Mouse (Mus musculus): ENCODE results near the gene H2al1g. TPM values are rescaled to one million over a fixed set of nuclear protein-coding genes. Genes with fewer than 3 reads are reported as not detected.
"Not testable (repeated sequence)": the region's sequence is repeated elsewhere in the genome, so short reads cannot be mapped to it uniquely, and the experiment has no call there.

Gene H2al1g
- polyA plus RNA-seq, 1 experiment from 2014 or later, result not detected

DNA sequence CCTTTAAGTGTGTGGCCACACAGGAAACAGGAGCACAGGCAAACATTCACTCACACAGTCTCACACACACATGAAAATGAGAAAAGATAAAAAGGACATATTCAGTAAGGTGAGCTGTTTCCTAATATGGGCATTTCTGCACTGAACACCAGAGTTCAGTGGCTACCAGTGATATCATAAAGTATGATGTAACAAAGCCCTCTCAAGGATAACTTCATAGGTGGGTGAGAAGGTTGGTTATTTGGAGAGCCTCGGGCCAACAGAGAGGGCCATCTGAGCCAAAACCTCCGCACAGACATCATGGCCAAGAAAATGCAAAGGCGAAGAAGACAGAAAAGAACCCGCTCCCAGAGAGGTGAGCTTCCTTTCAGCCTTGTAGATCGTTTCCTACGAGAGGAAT, 3.2 kb upstream of the H2al1g start, which contains the start of gene H2al1f:
TSS of gene H2al1f (plus strand) at position 301 of the 400 bp plus-strand sequence.
- H3K4me2 ChIP-seq; H3K4me3 ChIP-seq (replicated peaks); ATAC-seq (ENCODE audit: insufficient read depth, low FRiP score, low read depth); H3K27ac ChIP-seq; H3K27me3 ChIP-seq (replicated peaks); H3K9me3 ChIP-seq; H3K36me3 ChIP-seq; H3K4me1 ChIP-seq; H3K9ac ChIP-seq: not testable (repeated sequence)
- WGBS, result no CpG with 5 or more reads among the region's 6 CpGs

DNA sequence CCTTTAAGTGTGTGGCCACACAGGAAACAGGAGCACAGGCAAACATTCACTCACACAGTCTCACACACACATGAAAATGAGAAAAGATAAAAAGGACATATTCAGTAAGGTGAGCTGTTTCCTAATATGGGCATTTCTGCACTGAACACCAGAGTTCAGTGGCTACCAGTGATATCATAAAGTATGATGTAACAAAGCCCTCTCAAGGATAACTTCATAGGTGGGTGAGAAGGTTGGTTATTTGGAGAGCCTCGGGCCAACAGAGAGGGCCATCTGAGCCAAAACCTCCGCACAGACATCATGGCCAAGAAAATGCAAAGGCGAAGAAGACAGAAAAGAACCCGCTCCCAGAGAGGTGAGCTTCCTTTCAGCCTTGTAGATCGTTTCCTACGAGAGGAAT, 3.1 kb downstream of the H2al1g start, which contains the start of gene H2al1h:
TSS of gene H2al1h (plus strand) at position 301 of the 400 bp plus-strand sequence.
- not testable (repeated sequence) for ATAC-seq (ENCODE audit: insufficient read depth, low FRiP score, low read depth)

DNA sequence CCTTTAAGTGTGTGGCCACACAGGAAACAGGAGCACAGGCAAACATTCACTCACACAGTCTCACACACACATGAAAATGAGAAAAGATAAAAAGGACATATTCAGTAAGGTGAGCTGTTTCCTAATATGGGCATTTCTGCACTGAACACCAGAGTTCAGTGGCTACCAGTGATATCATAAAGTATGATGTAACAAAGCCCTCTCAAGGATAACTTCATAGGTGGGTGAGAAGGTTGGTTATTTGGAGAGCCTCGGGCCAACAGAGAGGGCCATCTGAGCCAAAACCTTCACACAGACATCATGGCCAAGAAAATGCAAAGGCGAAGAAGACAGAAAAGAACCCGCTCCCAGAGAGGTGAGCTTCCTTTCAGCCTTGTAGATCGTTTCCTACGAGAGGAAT, 6.3 kb downstream of the H2al1g start, which contains the start of gene H2al1i:
TSS of gene H2al1i (plus strand) at position 301 of the 400 bp plus-strand sequence.
- not testable (repeated sequence) for H3K4me2 ChIP-seq; H3K27me3 ChIP-seq (replicated peaks); ATAC-seq (ENCODE audit: insufficient read depth, low FRiP score, low read depth); H3K36me3 ChIP-seq; H3K27ac ChIP-seq; H3K4me1 ChIP-seq; H3K9ac ChIP-seq; H3K9me3 ChIP-seq; H3K4me3 ChIP-seq (replicated peaks)
- WGBS, result 87% methylated on average over 2 of the region's 5 CpGs

More for the DNA sequence above, 3.1 kb downstream of the H2al1g start, which contains the start of gene H2al1h:
- H3K9ac ChIP-seq; H3K9me3 ChIP-seq; H3K36me3 ChIP-seq; H3K27me3 ChIP-seq (replicated peaks); H3K4me1 ChIP-seq; H3K27ac ChIP-seq; H3K4me2 ChIP-seq; H3K4me3 ChIP-seq (replicated peaks): not testable (repeated sequence)
- WGBS, result no CpG with 5 or more reads among the region's 6 CpGs

DNA sequence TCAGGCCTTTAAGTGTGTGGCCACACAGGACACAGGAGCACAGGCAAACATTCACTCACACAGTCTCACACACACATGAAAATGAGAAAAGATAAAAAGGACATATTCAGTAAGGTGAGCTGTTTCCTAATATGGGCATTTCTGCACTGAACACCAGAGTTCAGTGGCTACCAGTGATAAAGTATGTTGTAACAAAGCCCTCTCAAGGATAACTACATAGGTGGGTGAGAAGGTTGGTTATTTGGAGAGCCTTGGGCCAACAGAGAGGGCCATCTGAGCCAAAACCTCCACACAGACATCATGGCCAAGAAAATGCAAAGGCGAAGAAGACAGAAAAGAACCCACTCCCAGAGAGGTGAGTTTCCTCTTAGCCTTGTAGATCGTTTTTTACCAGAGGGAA, 9.5 kb downstream of the H2al1g start, which contains the start of gene H2al1j:
TSS of gene H2al1j (plus strand) at position 301 of the 400 bp plus-strand sequence.
- not testable (repeated sequence) for H3K4me1 ChIP-seq; H3K4me2 ChIP-seq; H3K27ac ChIP-seq; H3K4me3 ChIP-seq (replicated peaks); ATAC-seq (ENCODE audit: insufficient read depth, low FRiP score, low read depth); H3K27me3 ChIP-seq (replicated peaks); H3K9ac ChIP-seq; H3K36me3 ChIP-seq; H3K9me3 ChIP-seq
- 83% methylated on average over 2 of the region's 2 CpGs for WGBS

DNA sequence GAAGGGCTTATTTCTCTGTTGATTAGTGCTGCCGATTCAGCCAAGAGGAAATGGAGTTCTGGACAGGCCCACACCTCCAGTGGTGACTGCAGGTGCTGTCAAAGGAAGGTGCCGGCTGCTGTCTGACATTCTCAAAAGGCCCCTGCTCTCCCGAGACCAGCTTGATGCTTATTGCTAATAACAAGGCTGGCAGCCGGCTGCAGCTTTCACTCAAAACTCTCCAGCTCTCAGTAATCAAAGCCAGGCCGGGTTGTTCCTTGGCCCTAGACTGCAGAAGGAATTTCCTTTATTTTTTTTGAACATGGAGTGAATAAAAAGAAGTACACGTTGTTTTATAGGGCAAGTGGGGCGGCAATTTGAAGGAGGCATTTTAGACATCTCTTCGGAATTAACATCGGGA, 27.7 kb downstream of the H2al1g start:
- Histone ChIP-seq H3K4me1 (no peaks in the 10 kb centered on the region), H3K27me3 (replicated peaks) (no peaks in the 10 kb centered on the region), H3K9me3 (no peaks in the 10 kb centered on the region), H3K9ac (no peak overlapping the region), H3K36me3 (no peaks in the 10 kb centered on the region), H3K4me2 (no peak overlapping the region), H3K4me3 (replicated peaks) (no peak overlapping the region), H3K27ac (no peak overlapping the region)
- no peak for ATAC-seq (ENCODE audit: insufficient read depth, low FRiP score, low read depth)
- WGBS, result 69% methylated on average over 9 of the region's 9 CpGs

DNA sequence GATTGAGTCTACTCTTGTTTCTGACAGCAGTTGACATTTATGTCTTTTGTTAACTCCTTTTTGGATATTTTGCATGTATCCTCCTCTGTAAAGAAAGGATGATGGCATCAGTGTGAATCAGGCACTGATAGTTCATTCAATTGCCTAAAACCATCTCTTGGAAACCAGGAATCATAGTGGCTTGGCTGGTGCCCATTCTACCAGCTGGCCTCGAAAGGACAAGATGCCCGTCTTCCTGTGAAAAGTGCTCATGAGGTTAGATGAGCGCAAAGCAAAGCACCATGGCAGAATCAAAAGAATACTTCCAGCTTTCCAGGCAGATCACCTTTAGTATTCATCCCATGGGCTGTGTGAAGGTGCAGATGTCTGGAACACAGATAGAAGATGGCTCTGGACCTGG, 28.7 kb downstream of the H2al1g start:
- Histone ChIP-seq H3K4me1 (no peaks in the 10 kb centered on the region), H3K4me2 (no peak overlapping the region), H3K9ac (no peak overlapping the region), H3K4me3 (replicated peaks) (no peak overlapping the region), H3K9me3 (no peaks in the 10 kb centered on the region), H3K27me3 (replicated peaks) (no peaks in the 10 kb centered on the region), H3K36me3 (no peaks in the 10 kb centered on the region), H3K27ac (no peak overlapping the region)
- ATAC-seq (ENCODE audit: insufficient read depth, low FRiP score, low read depth), result no peak
- WGBS, result 87% methylated on average over 3 of the region's 3 CpGs

DNA sequence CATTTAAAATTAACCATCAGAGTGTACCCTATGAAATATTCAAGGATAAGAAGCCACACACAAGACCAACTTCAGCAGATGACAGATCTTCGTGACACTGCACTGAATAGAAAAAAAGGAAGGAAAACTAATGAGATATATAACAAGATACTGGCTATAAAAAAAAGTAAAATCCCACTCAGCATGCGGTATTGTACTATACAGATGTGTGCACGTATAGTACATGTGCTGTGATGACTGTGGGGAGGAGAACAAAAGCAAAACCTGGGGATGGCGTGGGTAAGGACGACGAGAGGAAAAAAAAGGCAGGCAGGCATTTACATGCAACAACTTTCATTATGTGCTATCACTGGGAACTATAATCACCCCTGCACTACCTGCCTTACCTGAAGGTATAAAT, 42.8 kb downstream of the H2al1g start:
- H3K27me3 ChIP-seq (replicated peaks), result no peaks in the 10 kb centered on the region
- H3K4me1 ChIP-seq, result no peaks in the 10 kb centered on the region
- H3K4me2 ChIP-seq, result no peak overlapping the region
- H3K9me3 ChIP-seq, result no peaks in the 10 kb centered on the region
- no peak overlapping the region for H3K4me3 ChIP-seq (replicated peaks)
- no peaks in the 10 kb centered on the region for H3K36me3 ChIP-seq
- no peak overlapping the region for H3K27ac ChIP-seq
- no peak overlapping the region for H3K9ac ChIP-seq
- ATAC-seq (ENCODE audit: insufficient read depth, low FRiP score, low read depth), result no peak
- 75% methylated on average over 6 of the region's 6 CpGs for WGBS

DNA sequence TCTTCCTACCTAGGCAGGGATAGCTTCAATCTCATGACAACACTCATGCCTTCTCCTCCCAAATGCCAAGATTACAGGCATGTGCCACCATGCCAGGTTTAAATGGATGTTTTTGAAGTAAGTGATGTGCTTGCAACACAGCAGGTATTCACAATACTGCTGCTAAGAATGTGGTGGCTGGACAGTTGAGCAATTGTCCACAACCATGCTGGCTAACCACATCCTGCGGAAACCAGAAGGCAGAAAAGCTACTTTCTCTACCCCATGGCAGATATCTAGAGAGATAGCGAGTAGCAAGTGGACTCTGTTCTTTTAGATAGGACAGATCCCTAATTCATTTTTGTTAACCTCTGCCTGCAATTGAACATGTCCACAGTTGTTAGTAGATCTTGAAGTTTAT, 43.2 kb downstream of the H2al1g start:
- WGBS, result 89% methylated on average over 2 of the region's 2 CpGs

DNA sequence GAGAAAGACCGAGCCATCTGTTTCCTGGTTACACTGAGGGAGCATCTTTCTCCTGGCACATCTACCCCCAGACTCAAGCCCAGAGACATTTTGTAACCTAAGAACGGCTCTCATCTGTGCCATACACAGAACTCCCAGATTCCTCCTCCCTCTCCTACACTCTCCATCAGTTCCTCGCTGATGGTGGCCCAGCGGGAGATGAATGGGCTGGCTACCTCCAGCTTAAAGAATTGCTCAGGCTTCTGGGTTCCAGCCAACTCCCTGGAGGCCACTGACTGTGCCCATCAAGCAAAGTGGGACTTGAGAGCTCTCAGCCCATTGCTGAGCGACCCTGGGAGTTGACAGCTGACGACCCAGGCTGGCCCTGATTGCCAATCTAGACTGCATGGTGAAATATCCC, 45.8 kb downstream of the H2al1g start:
- no peak overlapping the region for H3K4me3 ChIP-seq (replicated peaks)
- H3K27ac ChIP-seq, result no peak overlapping the region
- 0 out of 2 replicates have a peak, but pooled peaks cover 3% of the 10 kb centered on the region for H3K27me3 ChIP-seq (replicated peaks)
- H3K9me3 ChIP-seq, result no peaks in the 10 kb centered on the region
- WGBS, result 64% methylated on average over 6 of the region's 6 CpGs
- H3K4me2 ChIP-seq, result no peak overlapping the region
- no peaks in the 10 kb centered on the region for H3K4me1 ChIP-seq
- no peak overlapping the region for H3K9ac ChIP-seq
- no peak for ATAC-seq (ENCODE audit: insufficient read depth, low FRiP score, low read depth)
- no peaks in the 10 kb centered on the region for H3K36me3 ChIP-seq

More for the DNA sequence above, 43.2 kb downstream of the H2al1g start:
- H3K27ac ChIP-seq, result no peak overlapping the region
- no peak overlapping the region for H3K4me2 ChIP-seq
- no peaks in the 10 kb centered on the region for H3K27me3 ChIP-seq (replicated peaks)
- no peak overlapping the region for H3K4me3 ChIP-seq (replicated peaks)
- no peaks in the 10 kb centered on the region for H3K36me3 ChIP-seq
- no peaks in the 10 kb centered on the region for H3K4me1 ChIP-seq
- no peak overlapping the region for H3K9ac ChIP-seq
- no peaks in the 10 kb centered on the region for H3K9me3 ChIP-seq
- ATAC-seq (ENCODE audit: insufficient read depth, low FRiP score, low read depth), result no peak

DNA sequence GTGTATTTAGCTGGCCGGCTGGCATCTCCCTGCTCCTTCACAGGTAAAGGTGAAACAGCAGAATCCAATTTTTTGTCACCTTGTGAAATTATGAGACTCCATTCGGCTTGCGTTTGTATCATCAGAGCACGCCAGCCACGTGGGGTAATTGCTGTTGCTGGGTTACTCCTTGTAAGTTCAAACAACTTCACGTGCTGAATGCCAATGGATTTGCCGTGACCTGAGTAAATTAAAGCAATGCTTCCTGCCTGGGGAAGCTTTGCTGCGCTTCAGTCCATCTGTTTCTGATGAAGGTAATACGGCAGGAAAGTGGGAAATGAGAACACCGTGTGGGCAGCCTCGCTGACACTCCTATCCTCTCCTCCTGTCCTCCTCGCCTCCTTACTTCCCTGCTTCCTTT, 47.1 kb downstream of the H2al1g start:
- Histone ChIP-seq H3K4me2 (no peak overlapping the region), H3K27me3 (replicated peaks) (0 out of 2 replicates have a peak, but pooled peaks cover 3% of the 10 kb centered on the region), H3K4me1 (no peaks in the 10 kb centered on the region), H3K36me3 (no peaks in the 10 kb centered on the region), H3K4me3 (replicated peaks) (no peak overlapping the region), H3K27ac (no peak overlapping the region), H3K9ac (no peak overlapping the region), H3K9me3 (no peaks in the 10 kb centered on the region)
- ATAC-seq (ENCODE audit: insufficient read depth, low FRiP score, low read depth), result no peak
- 64% methylated on average over 12 of the region's 12 CpGs for WGBS

Other genes with a start within 250 kb of the H2al1g start
- not detected in 2 replicates for gene H2al1a, start 19.0 kb upstream of the H2al1g start, polyA plus RNA-seq (2015; fragmentation: Nextera tagmentation; extraction: Ambion mirVana)
- not detected in 2 replicates for gene H2al1b, start 15.8 kb upstream of the H2al1g start, polyA plus RNA-seq (2015; fragmentation: Nextera tagmentation; extraction: Ambion mirVana)
- gene H2al1c, start 12.6 kb upstream of the H2al1g start, polyA plus RNA-seq (2015; fragmentation: Nextera tagmentation; extraction: Ambion mirVana), result not detected in 2 replicates
- not detected in 2 replicates for gene H2al1d, start 9.4 kb upstream of the H2al1g start, polyA plus RNA-seq (2015; fragmentation: Nextera tagmentation; extraction: Ambion mirVana)
- not detected in 2 replicates for gene H2al1e, start 6.3 kb upstream of the H2al1g start, polyA plus RNA-seq (2015; fragmentation: Nextera tagmentation; extraction: Ambion mirVana)
- gene H2al1f, start 3.1 kb upstream of the H2al1g start, polyA plus RNA-seq (2015; fragmentation: Nextera tagmentation; extraction: Ambion mirVana), result not detected in 2 replicates
- gene H2al1h, start 3.2 kb downstream of the H2al1g start, polyA plus RNA-seq (2015; fragmentation: Nextera tagmentation; extraction: Ambion mirVana), result not detected in 2 replicates
- gene H2al1i, start 6.4 kb downstream of the H2al1g start, polyA plus RNA-seq (2015; fragmentation: Nextera tagmentation; extraction: Ambion mirVana), result not detected in 2 replicates
- not detected in 2 replicates for gene H2al1j, start 9.6 kb downstream of the H2al1g start, polyA plus RNA-seq (2015; fragmentation: Nextera tagmentation; extraction: Ambion mirVana)

All from stomach, embryonic 15.5 days (tissue).